Mouse (Mus musculus): ENCODE data around the gene Shc3. TPM values are rescaled to one million over a fixed set of nuclear protein-coding genes. Genes with fewer than 3 reads are reported as not detected.

The Shc3 gene
- polyA plus RNA-seq, 1 experiment from 2014 or later: not detected

- no peak for ATAC-seq
These were observed 178.8 kb downstream of the Shc3 start for GRCm38 (mm10) chr13:51390398-51390797.

GRCm38 (mm10) chr13:51387908-51388307, 181.3 kb downstream of the Shc3 start:
- Histone ChIP-seq H3K9me3 (replicated peaks) (no peaks in the 10 kb centered on the region), H3K4me2 (no peak overlapping the region), H3K36me3 (no peaks in the 10 kb centered on the region), H3K27ac (no peak overlapping the region), H3K4me1 (0 out of 2 replicates have a peak, but pooled peaks cover 3% of the 10 kb centered on the region), H3K9ac (no peak overlapping the region), H3K4me3 (no peak overlapping the region), H3K27me3 (replicated peaks) (no peaks in the 10 kb centered on the region)
- 26% methylated on average over 4 of the region's 4 CpGs for WGBS (ENCODE audit: insufficient replicate concordance)
- ATAC-seq: no peak

More at GRCm38 (mm10) chr13:51390398-51390797, 178.8 kb downstream of the Shc3 start:
- H3K4me2 ChIP-seq: no peak overlapping the region
- no peak overlapping the region for H3K9ac ChIP-seq
- 0 out of 2 replicates have a peak, but pooled peaks cover 3% of the 10 kb centered on the region for H3K4me1 ChIP-seq
- H3K27me3 ChIP-seq (replicated peaks): no peaks in the 10 kb centered on the region
- H3K27ac ChIP-seq: no peak overlapping the region
- no peak overlapping the region for H3K4me3 ChIP-seq
- H3K36me3 ChIP-seq: no peaks in the 10 kb centered on the region
- 61% methylated on average over 4 of the region's 4 CpGs for whole genome bisulfite sequencing (ENCODE audit: insufficient replicate concordance)
- no peaks in the 10 kb centered on the region for H3K9me3 ChIP-seq (replicated peaks)

GRCm38 (mm10) chr13:51384899-51385298, 184.3 kb downstream of the Shc3 start:
- ATAC-seq: no peak
- H3K4me1 ChIP-seq: no peaks in the 10 kb centered on the region
- WGBS (ENCODE audit: insufficient replicate concordance): 67% methylated on average over 2 of the region's 2 CpGs
- H3K9me3 ChIP-seq (replicated peaks): no peaks in the 10 kb centered on the region
- no peak overlapping the region for H3K27ac ChIP-seq
- H3K4me3 ChIP-seq: no peak overlapping the region
- H3K27me3 ChIP-seq (replicated peaks): no peaks in the 10 kb centered on the region
- no peaks in the 10 kb centered on the region for H3K36me3 ChIP-seq
- no peak overlapping the region for H3K9ac ChIP-seq
- H3K4me2 ChIP-seq: no peak overlapping the region

GRCm38 (mm10) chr13:51381498-51381897, 187.7 kb downstream of the Shc3 start:
- no peak overlapping the region for H3K4me3 ChIP-seq
- H3K9ac ChIP-seq: no peak overlapping the region
- H3K4me2 ChIP-seq: no peak overlapping the region
- H3K4me1 ChIP-seq: peaks cover 8% of the 10 kb centered on the region; the same call in 1 of the 2 replicates
- H3K9me3 ChIP-seq (replicated peaks): no peaks in the 10 kb centered on the region
- H3K27ac ChIP-seq: no peak overlapping the region
- no peaks in the 10 kb centered on the region for H3K27me3 ChIP-seq (replicated peaks)
- no peak for ATAC-seq
- 73% methylated on average over 6 of the region's 6 CpGs for WGBS (ENCODE audit: insufficient replicate concordance)
- H3K36me3 ChIP-seq: no peaks in the 10 kb centered on the region

Other genes with a start within 250 kb of the Shc3 start
- gene S1pr3, start 160.8 kb downstream of the Shc3 start, polyA plus RNA-seq (2016; fragmentation: Nextera tagmentation; extraction: Ambion mirVana): 4.8 and 5.5 TPM in 2 replicates
- 405 and 413 TPM in 2 replicates for gene Cks2, start 75.8 kb upstream of the Shc3 start, polyA plus RNA-seq (2016; fragmentation: Nextera tagmentation; extraction: Ambion mirVana)
- 19.7 and 22.7 TPM in 2 replicates for gene Secisbp2, start 82.3 kb upstream of the Shc3 start, polyA plus RNA-seq (2016; fragmentation: Nextera tagmentation; extraction: Ambion mirVana)
- 10.8 TPM in 2 replicates for gene Sema4d, start 224.3 kb upstream of the Shc3 start, polyA plus RNA-seq (2016; fragmentation: Nextera tagmentation; extraction: Ambion mirVana)